Mouse (Mus musculus) CD4-positive, CD25-positive, alpha-beta regulatory T cell, adult 4 months (primary cell): ENCODE results near the gene Cdhr2. TPM values are rescaled to one million over a fixed set of nuclear protein-coding genes. Genes with fewer than 3 reads are reported as not detected.

ENCODE experiments used
- polyA plus RNA-seq, 2 experiments: library from polyadenylated mRNA; unstranded; fragments of 100-300 nt; shearing (Covaris generic); gene quantifications; one replicate each; pipeline ENCODE4 v1.2.1; 2017

The Cdhr2 gene
- polyA plus RNA-seq, 2 experiments from 2014 or later, result not detected

Other genes starting within 250 kb of the Cdhr2 start
- gene Thoc3, start 232.6 kb upstream of the Cdhr2 start, polyA plus RNA-seq, result 10 to 100 TPM; 23.8 to 34.9 TPM
- gene Simc1, start 197.7 kb upstream of the Cdhr2 start, polyA plus RNA-seq, result 10 to 100 TPM; 13.2 to 13.9 TPM
- gene 4833439L19Rik, start 136.0 kb upstream of the Cdhr2 start, polyA plus RNA-seq, result 100 to 1,000 TPM in 1 of 2 experiments, 10 to 100 TPM in 1; 67.3 to 104 TPM
- gene Arl10, start 126.4 kb upstream of the Cdhr2 start, polyA plus RNA-seq, result 1 to 10 TPM; 3.8 to 5.0 TPM
- gene Nop16, start 111.4 kb upstream of the Cdhr2 start, polyA plus RNA-seq, result 10 to 100 TPM; 59.5 to 64.6 TPM
- gene Higd2a, start 111.3 kb upstream of the Cdhr2 start, polyA plus RNA-seq, result 100 to 1,000 TPM in 1 of 2 experiments, 10 to 100 TPM in 1; 98.7 to 110 TPM
- 10 to 100 TPM; 15.6 to 16.2 TPM for gene Cltb, start 90.1 kb upstream of the Cdhr2 start, polyA plus RNA-seq
- gene Faf2, start 79.7 kb upstream of the Cdhr2 start, polyA plus RNA-seq, result 100 to 1,000 TPM in 1 of 2 experiments, 10 to 100 TPM in 1; 86.1 to 109 TPM
- gene Rnf44, start 7.6 kb upstream of the Cdhr2 start, polyA plus RNA-seq, result 10 to 100 TPM; 25.5 to 30.0 TPM
- not detected for gene Gprin1, start 48.4 kb downstream of the Cdhr2 start, polyA plus RNA-seq
- 1 to 10 TPM in 1 of 2 experiments, under 1 TPM in 1; 0.30 to 1.1 TPM for gene Sncb, start 65.1 kb downstream of the Cdhr2 start, polyA plus RNA-seq
- not detected for gene Eif4e1b, start 82.5 kb downstream of the Cdhr2 start, polyA plus RNA-seq
- 1 to 10 TPM; 2.1 to 2.7 TPM for gene Tspan17, start 87.9 kb downstream of the Cdhr2 start, polyA plus RNA-seq
- gene Unc5a, start 247.9 kb downstream of the Cdhr2 start, polyA plus RNA-seq, result under 1 TPM in 1 of 2 experiments, not detected in 1; 0.46 TPM